Mouse (Mus musculus): ENCODE data around the gene Cyp2t4. TPM values are rescaled to one million over a fixed set of nuclear protein-coding genes. Genes with fewer than 3 reads are reported as not detected.

Gene Cyp2t4
- polyA plus RNA-seq (2012; fragmentation: generic; extraction: Trizol): 0.02 TPM

GRCm38 (mm10) chr7:27153205-27153764 is at the start of gene Cyp2t4:
Gene Cyp2t4, plus strand, starts transcription at chr7:27153714.
- H3K79me2 ChIP-seq (ENCODE audit: control insufficient read depth, insufficient read depth): no peaks in the 10 kb centered on the region
- no peak within 1 kb of the TSS for H3K4me2 ChIP-seq (ENCODE audit: low read depth)
- no peak for TF ChIP-seq SRF (IDR thresholded peaks at IDR 0.05; ENCODE audit: control insufficient read depth, insufficient read length, low read depth)
- no peak for TF ChIP-seq CEBPB (IDR thresholded peaks at IDR 0.05; ENCODE audit: insufficient read depth, poor library complexity, severe bottlenecking)
- TF ChIP-seq E2F4 (IDR thresholded peaks at IDR 0.05; ENCODE audit: insufficient read depth): no peak
- no peak for TF ChIP-seq POLR2A (IDR thresholded peaks at IDR 0.05; ENCODE audit: insufficient read length, low read depth)
- no peak for TF ChIP-seq MYOD1 (IDR thresholded peaks at IDR 0.05; ENCODE audit: control insufficient read depth in 1 of 3, insufficient read length in 2 of 3, low read depth in 2 of 3)
- TF ChIP-seq USF1 (IDR thresholded peaks at IDR 0.05; ENCODE audit: low read depth): no peak
- TF ChIP-seq MYOG (IDR thresholded peaks at IDR 0.05; ENCODE audit: control insufficient read depth in 1 of 3, insufficient read depth in 1 of 3, insufficient read length in 2 of 3, low read depth in 2 of 3): no peak
- TF ChIP-seq TCF12 (IDR thresholded peaks at IDR 0.05; ENCODE audit: insufficient read depth, poor library complexity, severe bottlenecking): no peak
- TF ChIP-seq REST (IDR thresholded peaks at IDR 0.05; ENCODE audit: insufficient read depth, insufficient read length): no peak
- no peak within 1 kb of the TSS for H3K4me3 ChIP-seq
- H3ac ChIP-seq (ENCODE audit: control insufficient read depth, insufficient read length): no peak within 1 kb of the TSS
- H3K27me3 ChIP-seq (ENCODE audit: control insufficient read depth, insufficient read depth, insufficient read length): no peaks in the 10 kb centered on the region
- H3K36me3 ChIP-seq (ENCODE audit: control insufficient read depth, insufficient read depth): no peaks in the 10 kb centered on the region

DNA sequence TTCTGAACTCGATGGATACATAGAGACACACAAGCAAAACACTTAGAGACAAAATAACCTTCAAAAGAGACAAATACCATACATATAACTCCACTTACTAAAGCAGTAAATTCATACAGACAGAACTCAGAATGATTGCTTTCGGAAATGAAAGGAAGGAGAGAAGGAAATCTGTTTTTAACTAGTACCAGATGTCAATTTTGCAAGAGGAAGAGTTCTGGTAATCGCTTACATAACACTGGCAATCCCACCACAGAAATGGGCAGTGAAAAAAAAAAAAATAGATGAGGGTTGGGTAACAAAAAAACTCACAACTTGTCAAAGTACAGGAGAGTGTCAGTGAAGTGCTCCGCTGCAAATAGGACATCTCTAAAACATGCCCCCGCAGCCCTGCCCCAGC is 48.6 kb upstream of the Cyp2t4 start:
- TF ChIP-seq TCF3 (IDR thresholded peaks at IDR 0.05; ENCODE audit: insufficient read length, low read depth): no peak
- no peak for TF ChIP-seq CEBPB (IDR thresholded peaks at IDR 0.05; ENCODE audit: insufficient read depth, poor library complexity, severe bottlenecking)
- Histone ChIP-seq H3K36me3 (ENCODE audit: control insufficient read depth, insufficient read depth) (no peaks in the 10 kb centered on the region), H3K4me3 (no peak overlapping the region), H3K27me3 (ENCODE audit: control insufficient read depth, insufficient read depth, insufficient read length) (no peaks in the 10 kb centered on the region), H3K4me2 (ENCODE audit: low read depth) (no peak overlapping the region), H3ac (ENCODE audit: control insufficient read depth, insufficient read length) (no peak overlapping the region), H3K79me2 (ENCODE audit: control insufficient read depth, insufficient read depth) (no peaks in the 10 kb centered on the region)

GRCm38 (mm10) chr7:27110327-27110726 is 43.2 kb upstream of the Cyp2t4 start:
- Histone ChIP-seq H3K27me3 (ENCODE audit: control insufficient read depth, insufficient read depth, insufficient read length) (no peaks in the 10 kb centered on the region), H3K36me3 (ENCODE audit: control insufficient read depth, insufficient read depth) (no peaks in the 10 kb centered on the region), H3K79me2 (ENCODE audit: control insufficient read depth, insufficient read depth) (no peaks in the 10 kb centered on the region), H3K4me3 (no peak overlapping the region), H3ac (ENCODE audit: control insufficient read depth, insufficient read length) (no peak overlapping the region), H3K4me2 (ENCODE audit: low read depth) (no peak overlapping the region)
- TF ChIP-seq MYOG (IDR thresholded peaks at IDR 0.05; ENCODE audit: control insufficient read depth in 1 of 3, insufficient read depth in 1 of 3, insufficient read length in 2 of 3, low read depth in 2 of 3) (no peak), POLR2AphosphoS2 (IDR thresholded peaks at IDR 0.05; ENCODE audit: insufficient read length, low read depth) (no peak), USF1 (IDR thresholded peaks at IDR 0.05; ENCODE audit: low read depth) (no peak), SRF (IDR thresholded peaks at IDR 0.05; ENCODE audit: control insufficient read depth, insufficient read length, low read depth) (no peak), REST (IDR thresholded peaks at IDR 0.05; ENCODE audit: insufficient read depth, insufficient read length) (no peak), POLR2A (IDR thresholded peaks at IDR 0.05; ENCODE audit: insufficient read length, low read depth) (no peak), TCF12 (IDR thresholded peaks at IDR 0.05; ENCODE audit: insufficient read depth, poor library complexity, severe bottlenecking) (no peak), MAX (IDR thresholded peaks at IDR 0.05; ENCODE audit: low read depth) (no peak)

GRCm38 (mm10) chr7:27111038-27111437 is 42.5 kb upstream of the Cyp2t4 start:
- Histone ChIP-seq H3K27me3 (ENCODE audit: control insufficient read depth, insufficient read depth, insufficient read length) (no peaks in the 10 kb centered on the region), H3K36me3 (ENCODE audit: control insufficient read depth, insufficient read depth) (no peaks in the 10 kb centered on the region), H3ac (ENCODE audit: control insufficient read depth, insufficient read length) (no peak overlapping the region), H3K79me2 (ENCODE audit: control insufficient read depth, insufficient read depth) (no peaks in the 10 kb centered on the region), H3K4me3 (no peak overlapping the region), H3K4me2 (ENCODE audit: low read depth) (no peak overlapping the region)
- TF ChIP-seq POLR2AphosphoS2 (IDR thresholded peaks at IDR 0.05; ENCODE audit: insufficient read length, low read depth) (no peak), USF1 (IDR thresholded peaks at IDR 0.05; ENCODE audit: low read depth) (no peak), MAX (IDR thresholded peaks at IDR 0.05; ENCODE audit: low read depth) (no peak), MYOG (IDR thresholded peaks at IDR 0.05; ENCODE audit: control insufficient read depth in 1 of 3, insufficient read depth in 1 of 3, insufficient read length in 2 of 3, low read depth in 2 of 3) (no peak), POLR2A (IDR thresholded peaks at IDR 0.05; ENCODE audit: insufficient read length, low read depth) (no peak), CEBPB (IDR thresholded peaks at IDR 0.05; ENCODE audit: insufficient read depth, poor library complexity, severe bottlenecking) (no peak), TCF3 (IDR thresholded peaks at IDR 0.05; ENCODE audit: insufficient read length, low read depth) (no peak), TCF12 (IDR thresholded peaks at IDR 0.05; ENCODE audit: insufficient read depth, poor library complexity, severe bottlenecking) (no peak), SRF (IDR thresholded peaks at IDR 0.05; ENCODE audit: control insufficient read depth, insufficient read length, low read depth) (no peak), REST (IDR thresholded peaks at IDR 0.05; ENCODE audit: insufficient read depth, insufficient read length) (no peak), E2F4 (IDR thresholded peaks at IDR 0.05; ENCODE audit: insufficient read depth) (no peak), MYOD1 (IDR thresholded peaks at IDR 0.05; ENCODE audit: control insufficient read depth in 1 of 3, insufficient read length in 2 of 3, low read depth in 2 of 3) (no peak)

DNA sequence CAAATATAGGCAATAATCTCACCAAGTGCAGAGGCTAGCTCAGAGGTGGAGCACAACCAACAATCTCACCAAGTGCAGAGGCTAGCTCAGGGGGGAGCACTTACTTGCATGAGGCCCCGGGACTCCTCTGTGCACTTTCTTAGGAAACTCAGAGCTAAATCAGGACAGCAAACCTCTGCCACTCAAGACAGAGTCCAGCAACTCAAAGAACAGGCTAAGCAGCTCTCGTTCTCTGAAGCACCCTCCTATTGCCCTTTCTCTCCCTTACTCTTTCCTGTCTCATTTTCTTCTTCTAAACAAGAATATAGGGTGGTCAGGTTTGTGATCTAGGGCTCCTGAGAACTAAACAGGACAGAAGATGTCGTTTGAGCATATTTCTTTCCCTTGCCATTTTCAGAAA is 41.5 kb upstream of the Cyp2t4 start:
- no peak overlapping the region for H3K4me2 ChIP-seq (ENCODE audit: low read depth)
- no peaks in the 10 kb centered on the region for H3K79me2 ChIP-seq (ENCODE audit: control insufficient read depth, insufficient read depth)
- no peak overlapping the region for H3K4me3 ChIP-seq
- H3K27me3 ChIP-seq (ENCODE audit: control insufficient read depth, insufficient read depth, insufficient read length): no peaks in the 10 kb centered on the region
- TF ChIP-seq MYOD1 (IDR thresholded peaks at IDR 0.05; ENCODE audit: control insufficient read depth in 1 of 3, insufficient read length in 2 of 3, low read depth in 2 of 3) (no peak), E2F4 (IDR thresholded peaks at IDR 0.05; ENCODE audit: insufficient read depth) (no peak), USF1 (IDR thresholded peaks at IDR 0.05; ENCODE audit: low read depth) (no peak), REST (IDR thresholded peaks at IDR 0.05; ENCODE audit: insufficient read depth, insufficient read length) (no peak), MYOG (IDR thresholded peaks at IDR 0.05; ENCODE audit: control insufficient read depth in 1 of 3, insufficient read depth in 1 of 3, insufficient read length in 2 of 3, low read depth in 2 of 3) (no peak), SRF (IDR thresholded peaks at IDR 0.05; ENCODE audit: control insufficient read depth, insufficient read length, low read depth) (no peak), CEBPB (IDR thresholded peaks at IDR 0.05; ENCODE audit: insufficient read depth, poor library complexity, severe bottlenecking) (no peak), MAX (IDR thresholded peaks at IDR 0.05; ENCODE audit: low read depth) (no peak), TCF3 (IDR thresholded peaks at IDR 0.05; ENCODE audit: insufficient read length, low read depth) (no peak)
- no peak overlapping the region for H3ac ChIP-seq (ENCODE audit: control insufficient read depth, insufficient read length)
- H3K36me3 ChIP-seq (ENCODE audit: control insufficient read depth, insufficient read depth): no peaks in the 10 kb centered on the region

Data from myocyte (in vitro differentiated cells).